Mouse (Mus musculus) CH12.LX (cell line): ENCODE data around the gene Mrps25.

Source experiments
- CHD2 ChIP-seq: IDR thresholded peaks from 2 replicates; pipeline ENCODE4 v1.6.1; 2011; ENCODE audit warnings: low read length, improper control_type of control experiment
- CTCF ChIP-seq, 2 experiments: IDR thresholded peaks in 1 of 2; conservative IDR thresholded peaks in 1 of 2; 2 replicates each; pipeline ENCODE4 v1.5.1; 2011 to 2012; ENCODE audit warnings: low read depth in 2 of 2, low read length in 2 of 2, improper control_type of control experiment in 1 of 2, inconsistent platforms in 1 of 2, mild to moderate bottlenecking in 1 of 2, moderate library complexity in 1 of 2
- E2F4 ChIP-seq: IDR thresholded peaks from 2 replicates; pipeline ENCODE4 v1.6.1; 2011; ENCODE audit warnings: low read depth, low read length, improper control_type of control experiment; ENCODE audit not compliant: insufficient replicate concordance
- ELF1 ChIP-seq: IDR thresholded peaks from 2 replicates; pipeline ENCODE4 v1.6.1; 2014; ENCODE audit warnings: low read depth, mild to moderate bottlenecking, inconsistent platforms, low read length, improper control_type of control experiment
- EP300 ChIP-seq: IDR thresholded peaks from 2 replicates; pipeline ENCODE4 v1.6.1; 2011; ENCODE audit warnings: low read length, improper control_type of control experiment
- ETS1 ChIP-seq: conservative IDR thresholded peaks from 2 replicates; pipeline ENCODE4 v1.6.1; 2012; ENCODE audit warnings: low read depth, mild to moderate bottlenecking, inconsistent platforms, low read length, improper control_type of control experiment, moderate library complexity
- HCFC1 ChIP-seq: IDR thresholded peaks from 2 replicates; pipeline ENCODE4 v1.6.1; 2012; ENCODE audit warnings: low read depth, mild to moderate bottlenecking, inconsistent platforms, low read length, improper control_type of control experiment
- JUND ChIP-seq: conservative IDR thresholded peaks from 2 replicates; pipeline ENCODE4 v1.6.1; 2011; ENCODE audit warnings: low read depth, low read length, improper control_type of control experiment
- MYC ChIP-seq: IDR thresholded peaks from 2 replicates; pipeline ENCODE4 v1.6.1; 2011; ENCODE audit warnings: low read depth, mild to moderate bottlenecking, improper control_type of control experiment, low read length
- NRF1 ChIP-seq: IDR thresholded peaks from 2 replicates; pipeline ENCODE4 v1.6.1; 2014; ENCODE audit warnings: low read depth, mild to moderate bottlenecking, inconsistent platforms, low read length, improper control_type of control experiment, moderate library complexity
- POLR2A ChIP-seq: IDR thresholded peaks from 2 replicates; pipeline ENCODE4 v1.6.1; 2011; ENCODE audit warnings: low read depth, mild to moderate bottlenecking, improper control_type of control experiment, low read length
- POLR2AphosphoS2 ChIP-seq: IDR thresholded peaks from 2 replicates; pipeline ENCODE4 v1.6.1; 2011; ENCODE audit warnings: low read depth, low read length, improper control_type of control experiment
- UBTF ChIP-seq: IDR thresholded peaks from 2 replicates; pipeline ENCODE4 v1.6.1; 2012; ENCODE audit warnings: low read depth, mild to moderate bottlenecking, inconsistent platforms, low read length, improper control_type of control experiment, moderate library complexity
- ZNF384 ChIP-seq: IDR thresholded peaks from 2 replicates; pipeline ENCODE4 v1.6.1; 2012; ENCODE audit warnings: low read depth, low read length, improper control_type of control experiment, inconsistent platforms

DNA sequence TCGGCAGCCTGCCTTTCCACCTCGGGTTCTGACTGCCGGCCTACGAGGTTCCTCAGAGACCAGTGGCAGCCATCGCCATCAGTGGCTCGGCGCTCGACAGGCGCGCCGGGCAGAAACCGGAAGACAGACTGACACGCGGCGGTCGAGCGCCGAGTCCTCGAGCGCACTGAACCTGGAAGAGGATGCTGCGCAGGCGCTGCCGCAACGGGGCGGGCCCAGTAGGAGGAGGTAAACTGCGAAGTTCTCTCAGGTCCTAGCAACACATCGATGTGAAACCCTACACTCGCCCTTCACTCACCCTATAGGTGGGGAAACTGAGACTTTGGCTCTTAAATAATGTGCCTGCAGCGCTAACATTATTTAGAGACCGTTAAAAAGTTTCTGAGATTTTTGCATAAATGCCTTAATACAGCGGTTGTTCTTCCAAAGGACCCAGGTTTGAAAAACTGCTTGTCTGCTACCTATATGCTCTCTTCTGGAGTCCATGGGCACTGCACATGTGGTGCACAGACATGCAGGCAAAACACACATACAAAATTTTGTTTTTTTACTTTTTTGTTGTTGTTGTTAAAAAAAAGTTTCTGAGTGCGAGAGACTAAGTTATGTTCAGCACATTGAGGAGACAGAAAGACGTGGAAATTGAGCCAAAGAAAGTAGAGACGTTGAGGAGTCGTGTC is 31.1 kb upstream of the Mrps25 start, which contains the start of gene Rbsn:
- peak; percentile 60; the same call in 1 of the 2 replicates for TF ChIP-seq POLR2AphosphoS2
- peak; percentile 94 for TF ChIP-seq NRF1
- TF ChIP-seq ETS1 = no peak
- TF ChIP-seq POLR2A = peak; percentile 76
- no peak for TF ChIP-seq ZNF384
- no peak for TF ChIP-seq JUND
- TF ChIP-seq CTCF (conservative IDR thresholded peaks at IDR 0.05 in 1 of 2, IDR thresholded peaks at IDR 0.05 in 1 of 2; ENCODE audit: low read depth in 2 of 2, low read length in 2 of 2) = peak in 1 of 2 experiments; percentile 13; a peak in 1 of 4 replicates
- no peak for TF ChIP-seq CHD2
- peak; percentile 96 for TF ChIP-seq HCFC1
- TF ChIP-seq MYC = no peak
- peak; percentile 95 for TF ChIP-seq ELF1
- TF ChIP-seq UBTF = no peak
- TF ChIP-seq E2F4 = no peak
- no peak for TF ChIP-seq EP300
